Mouse (Mus musculus) c-Kit-positive CD71-positive TER-119-positive erythroid progenitor cells, embryonic 14.5 days (primary cell): Measurements from ENCODE around the gene Cercam.
"Not testable (repeated sequence)": the region's sequence is repeated elsewhere in the genome, so short reads cannot be mapped to it uniquely, and the experiment has no call there.

Experiments used
- DNase-seq: peaks from one replicate; pipeline ENCODE4 v3.0.0-alpha.2; 2013; ENCODE audit warnings: low spot score

Cercam gene

GRCm38 (mm10) chr2:29897366-29897765, 28.4 kb downstream of the Cercam start:
- no peak for DNase-seq

DNA sequence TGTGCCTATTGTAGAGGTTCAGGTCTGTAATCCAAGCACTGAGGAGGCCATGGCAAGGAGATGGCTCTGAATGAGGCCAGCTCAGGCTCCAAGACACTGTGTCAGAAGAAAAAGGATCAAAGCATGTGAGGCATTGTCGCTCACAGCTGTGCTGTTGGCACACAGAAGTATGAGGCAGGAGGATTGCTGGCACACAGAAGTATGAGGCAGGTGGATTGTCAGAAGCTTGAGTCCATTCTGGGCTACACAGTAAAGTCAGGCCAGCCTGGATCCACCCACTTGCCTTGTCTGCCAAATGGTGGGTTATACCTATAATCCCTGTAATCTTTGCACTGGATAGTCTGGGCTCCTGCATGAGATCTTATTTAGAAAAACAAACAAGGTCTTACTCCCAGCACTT, 29.1 kb downstream of the Cercam start:
- no peak for DNase-seq

- no peak for DNase-seq
Observed at GRCm38 (mm10) chr2:29902194-29902593, 33.2 kb downstream of the Cercam start.

GRCm38 (mm10) chr2:29908171-29908570, 39.2 kb downstream of the Cercam start:
- not testable (repeated sequence) for DNase-seq

GRCm38 (mm10) chr2:29910042-29910441, 41.1 kb downstream of the Cercam start:
- DNase-seq, result peak; percentile 36

DNA sequence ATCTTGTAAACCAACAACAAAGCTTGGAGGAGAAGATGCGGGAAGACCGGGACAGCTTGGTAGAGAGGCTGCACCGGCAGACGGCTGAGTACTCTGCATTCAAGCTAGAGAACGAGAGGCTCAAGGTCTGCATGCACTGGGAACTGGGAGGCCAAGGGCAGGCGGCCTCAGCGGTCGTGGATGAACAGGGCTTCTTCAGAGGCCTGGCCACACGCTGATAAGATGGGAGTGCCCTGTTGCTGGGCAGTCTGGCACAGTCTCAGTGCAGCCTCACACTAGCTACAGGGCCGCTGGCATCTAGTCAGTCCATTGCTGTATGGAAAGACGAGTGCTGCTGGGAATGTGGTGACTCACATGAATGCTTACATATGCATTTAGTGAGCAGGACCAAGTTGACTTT, 48.7 kb downstream of the Cercam start:
- DNase-seq, result peak; percentile 55

- DNase-seq, result no peak
Observed at GRCm38 (mm10) chr2:29922011-29922410, 53.0 kb downstream of the Cercam start.

- no peak for DNase-seq
Observed at GRCm38 (mm10) chr2:29926542-29926941, 57.6 kb downstream of the Cercam start.

DNA sequence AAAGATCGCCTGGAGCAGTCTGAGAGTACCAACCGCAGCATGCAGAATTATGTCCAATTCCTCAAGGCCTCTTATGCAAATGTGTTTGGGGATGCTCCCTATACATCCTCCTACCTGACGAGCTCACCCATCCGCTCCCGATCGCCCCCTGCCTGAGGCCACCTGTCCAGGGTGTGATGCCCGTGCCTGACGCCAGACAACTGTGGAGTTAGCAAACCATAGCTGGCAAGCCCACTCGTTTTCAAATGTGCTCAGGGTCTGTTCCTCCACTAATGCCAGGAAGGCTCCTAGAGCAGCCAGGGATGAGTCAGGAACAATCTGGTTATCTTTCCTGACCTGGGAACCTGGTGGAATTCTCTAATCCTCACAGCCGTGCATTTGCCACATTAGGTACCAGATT, 61.5 kb downstream of the Cercam start:
- DNase-seq, result no peak

DNA sequence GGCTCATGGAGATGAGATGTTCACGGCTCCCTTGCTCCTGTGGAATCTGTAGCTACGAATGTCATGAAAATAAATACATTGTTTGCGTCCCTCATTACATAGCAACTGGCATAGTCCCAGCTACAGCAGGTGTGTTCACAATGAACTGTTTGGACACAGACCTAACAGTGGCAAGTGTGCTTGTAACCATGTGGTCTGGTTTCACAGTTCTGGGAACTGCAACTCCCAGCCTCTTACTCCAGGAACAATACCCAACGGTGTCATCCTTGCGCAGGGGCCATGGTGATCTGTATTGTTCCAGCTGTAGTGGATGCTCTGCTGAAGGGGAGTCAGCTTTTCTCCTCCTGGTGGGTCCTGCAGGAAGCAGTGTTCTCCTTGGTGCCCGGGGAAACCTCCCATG, 62.2 kb downstream of the Cercam start:
- DNase-seq, result no peak
